Mouse (Mus musculus) CH12.LX (cell line): ENCODE data around the gene Th. TPM values are rescaled to one million over a fixed set of nuclear protein-coding genes. Genes with fewer than 3 reads are reported as not detected.
A peak's percentile ranks its signal among the peaks of the same experiment; 100 is the strongest.

ENCODE experiments used
- DNase-seq: peaks from one replicate; pipeline ENCODE4 v3.0.0-alpha.2; 2013; ENCODE audit errors: extremely low read depth
- H3K27ac ChIP-seq: 2 replicates; pipeline ENCODE4 v1.5.1; 2012; ENCODE audit warnings: low read depth, mild to moderate bottlenecking, control low read depth, moderate library complexity; ENCODE audit not compliant: insufficient read depth
- H3K27me3 ChIP-seq: replicated peaks from 2 replicates; pipeline ENCODE3; 2012; ENCODE audit warnings: inconsistent platforms
- H3K36me3 ChIP-seq, 2 experiments: replicated peaks in 1 of 2; 2 replicates each; pipeline versions ENCODE3 to v1.6.1; 2012; ENCODE audit warnings: inconsistent platforms in 1 of 2, low read length in 1 of 2, mild to moderate bottlenecking in 1 of 2, mixed read lengths in 1 of 2, moderate library complexity in 1 of 2; ENCODE audit not compliant: control insufficient read depth in 1 of 2, insufficient read depth in 1 of 2
- H3K4me1 ChIP-seq, 2 experiments: 2 replicates each; pipeline ENCODE4 v1.6.1; 2012; ENCODE audit warnings: inconsistent platforms in 1 of 2, moderate library complexity in 1 of 2; ENCODE audit not compliant: insufficient read depth in 2 of 2, control insufficient read depth in 1 of 2
- H3K4me2 ChIP-seq: 2 replicates; pipeline ENCODE4 v1.6.1; 2012; ENCODE audit warnings: low read depth, mild to moderate bottlenecking, control low read depth; ENCODE audit not compliant: poor library complexity, insufficient read depth, severe bottlenecking
- H3K4me3 ChIP-seq, 3 experiments: fragments of 150-350 bp in 1 of 3; sonication (generic) in 1 of 3; replicated peaks in 1 of 3; 2 replicates each; pipeline versions ENCODE3 to v1.5.1; 2011 to 2012; ENCODE audit warnings: low read depth in 2 of 3, low read length in 2 of 3, mild to moderate bottlenecking in 2 of 3, moderate library complexity in 2 of 3, control low read depth in 1 of 3, improper control_type of control experiment in 1 of 3, inconsistent platforms in 1 of 3, mixed read lengths in 1 of 3; ENCODE audit not compliant: poor library complexity in 1 of 3
- H3K79me2 ChIP-seq: replicated peaks from 2 replicates; pipeline ENCODE4 v1.6.1; 2012; ENCODE audit warnings: mild to moderate bottlenecking, moderate library complexity; ENCODE audit not compliant: control insufficient read depth, poor library complexity, insufficient read depth, severe bottlenecking; ENCODE audit errors: extremely low read depth
- H3K9ac ChIP-seq: 2 replicates; pipeline ENCODE4 v1.6.1; 2012; ENCODE audit warnings: low read depth, mild to moderate bottlenecking, control low read depth, moderate library complexity; ENCODE audit not compliant: insufficient read depth
- H3K9me3 ChIP-seq: replicated peaks from 2 replicates; pipeline ENCODE3; 2012; ENCODE audit warnings: low read length, inconsistent platforms, mixed read lengths
- CHD1 ChIP-seq: IDR thresholded peaks from 2 replicates; pipeline ENCODE4 v1.6.1; 2012; ENCODE audit warnings: low read depth, low read length, improper control_type of control experiment, inconsistent platforms
- CTCF ChIP-seq, 2 experiments: IDR thresholded peaks in 1 of 2; conservative IDR thresholded peaks in 1 of 2; 2 replicates each; pipeline ENCODE4 v1.5.1; 2011 to 2012; ENCODE audit warnings: low read depth in 2 of 2, low read length in 2 of 2, improper control_type of control experiment in 1 of 2, inconsistent platforms in 1 of 2, mild to moderate bottlenecking in 1 of 2, moderate library complexity in 1 of 2
- ETS1 ChIP-seq: conservative IDR thresholded peaks from 2 replicates; pipeline ENCODE4 v1.6.1; 2012; ENCODE audit warnings: low read depth, mild to moderate bottlenecking, inconsistent platforms, low read length, improper control_type of control experiment, moderate library complexity
- GABPA ChIP-seq: IDR thresholded peaks from 2 replicates; pipeline ENCODE4 v1.6.1; 2012; ENCODE audit warnings: low read depth, low read length, improper control_type of control experiment, inconsistent platforms; ENCODE audit not compliant: insufficient replicate concordance
- IRF4 ChIP-seq: IDR thresholded peaks from 2 replicates; pipeline ENCODE4 v1.6.1; 2014; ENCODE audit warnings: low read depth, mild to moderate bottlenecking, inconsistent platforms, low read length, improper control_type of control experiment
- JUN ChIP-seq: IDR thresholded peaks from 2 replicates; pipeline ENCODE4 v1.6.1; 2011; ENCODE audit warnings: low read depth, mild to moderate bottlenecking, low read length, improper control_type of control experiment, moderate library complexity; ENCODE audit not compliant: insufficient read depth
- MAX ChIP-seq: IDR thresholded peaks from 2 replicates; pipeline ENCODE4 v1.6.1; 2011; ENCODE audit warnings: low read length, improper control_type of control experiment
- MAZ ChIP-seq: IDR thresholded peaks from 2 replicates; pipeline ENCODE4 v1.6.1; 2012; ENCODE audit warnings: low read depth, mild to moderate bottlenecking, inconsistent platforms, low read length, improper control_type of control experiment, moderate library complexity
- MEF2A ChIP-seq: IDR thresholded peaks from 2 replicates; pipeline ENCODE4 v1.6.1; 2014; ENCODE audit warnings: low read depth, mild to moderate bottlenecking, inconsistent platforms, low read length, improper control_type of control experiment, borderline replicate concordance
- MYC ChIP-seq: IDR thresholded peaks from 2 replicates; pipeline ENCODE4 v1.6.1; 2011; ENCODE audit warnings: low read depth, mild to moderate bottlenecking, improper control_type of control experiment, low read length
- NELFE ChIP-seq: IDR thresholded peaks from 2 replicates; pipeline ENCODE4 v1.6.1; 2011; ENCODE audit warnings: low read depth, low read length, improper control_type of control experiment
- POLR2A ChIP-seq: IDR thresholded peaks from 2 replicates; pipeline ENCODE4 v1.6.1; 2011; ENCODE audit warnings: low read depth, mild to moderate bottlenecking, improper control_type of control experiment, low read length
- RAD21 ChIP-seq: IDR thresholded peaks from 2 replicates; pipeline ENCODE4 v1.6.1; 2011; ENCODE audit warnings: low read depth, mild to moderate bottlenecking, low read length, improper control_type of control experiment, moderate library complexity
- RCOR1 ChIP-seq: conservative IDR thresholded peaks from 2 replicates; pipeline ENCODE4 v1.6.1; 2012; ENCODE audit warnings: low read depth, mild to moderate bottlenecking, inconsistent platforms, low read length, improper control_type of control experiment
- SIN3A ChIP-seq: IDR thresholded peaks from 2 replicates; pipeline ENCODE4 v1.6.1; 2012; ENCODE audit warnings: low read length, improper control_type of control experiment, inconsistent platforms
- SMC3 ChIP-seq: IDR thresholded peaks from 2 replicates; pipeline ENCODE4 v1.6.1; 2011; ENCODE audit warnings: low read depth, low read length, improper control_type of control experiment
- TCF12 ChIP-seq: IDR thresholded peaks from 2 replicates; pipeline ENCODE4 v1.6.1; 2014; ENCODE audit warnings: low read depth, mild to moderate bottlenecking, inconsistent platforms, low read length, improper control_type of control experiment
- USF1 ChIP-seq: IDR thresholded peaks from 2 replicates; pipeline ENCODE4 v1.6.1; 2014; ENCODE audit warnings: low read depth, mild to moderate bottlenecking, inconsistent platforms, low read length, improper control_type of control experiment
- USF2 ChIP-seq: conservative IDR thresholded peaks from 2 replicates; pipeline ENCODE4 v1.6.1; 2011; ENCODE audit warnings: low read depth, low read length, improper control_type of control experiment
- ZC3H11A ChIP-seq: IDR thresholded peaks from 2 replicates; pipeline ENCODE4 v1.6.1; 2012; ENCODE audit warnings: low read depth, mild to moderate bottlenecking, inconsistent platforms, low read length, improper control_type of control experiment
- ZMIZ1 ChIP-seq: IDR thresholded peaks from 2 replicates; pipeline ENCODE4 v1.6.1; 2012; ENCODE audit warnings: low read depth, mild to moderate bottlenecking, inconsistent platforms, low read length, improper control_type of control experiment
- ZNF384 ChIP-seq: IDR thresholded peaks from 2 replicates; pipeline ENCODE4 v1.6.1; 2012; ENCODE audit warnings: low read depth, low read length, improper control_type of control experiment, inconsistent platforms
- dilution Hi-C: fragments of 300-500 bp; cut with MboI; formaldehyde crosslinking; loops from 2 replicates; pipeline ENCODE4 v1.14.3; 2020; ENCODE audit warnings: low sequenced_read_pairs; ENCODE audit not compliant: extremely low pct_unique_long_range_greater_than_20kb, extremely low pct_ligation_motif_present
- in situ Hi-C: fragments of 300-500 bp; cut with MboI; formaldehyde crosslinking; loops from 3 replicates; pipeline ENCODE4 v1.14.3; 2019; ENCODE audit warnings: low sequenced_read_pairs, low pct_ligation_motif_present, low pct_unique_long_range_greater_than_20kb, mixed read lengths
- polyA plus RNA-seq: library from polyadenylated mRNA; unstranded; fragments of >175 nt; gene quantifications from 2 replicates; pipeline ENCODE4 v1.2.1, GENCODE M21; 2012; ENCODE audit warnings: low read depth; ENCODE audit not compliant: insufficient read length
- total RNA-seq, 2 experiments: library from RNA; depleted of rRNA; stranded (reverse); fragments of 300-350 nt in 1 of 2; fragments of >200 nt in 1 of 2; gene quantifications; 2 replicates each; pipeline ENCODE4 v1.2.3; 2012 to 2014

Th gene
- total and polyA plus RNA-seq, 3 experiments: not detected

DNA sequence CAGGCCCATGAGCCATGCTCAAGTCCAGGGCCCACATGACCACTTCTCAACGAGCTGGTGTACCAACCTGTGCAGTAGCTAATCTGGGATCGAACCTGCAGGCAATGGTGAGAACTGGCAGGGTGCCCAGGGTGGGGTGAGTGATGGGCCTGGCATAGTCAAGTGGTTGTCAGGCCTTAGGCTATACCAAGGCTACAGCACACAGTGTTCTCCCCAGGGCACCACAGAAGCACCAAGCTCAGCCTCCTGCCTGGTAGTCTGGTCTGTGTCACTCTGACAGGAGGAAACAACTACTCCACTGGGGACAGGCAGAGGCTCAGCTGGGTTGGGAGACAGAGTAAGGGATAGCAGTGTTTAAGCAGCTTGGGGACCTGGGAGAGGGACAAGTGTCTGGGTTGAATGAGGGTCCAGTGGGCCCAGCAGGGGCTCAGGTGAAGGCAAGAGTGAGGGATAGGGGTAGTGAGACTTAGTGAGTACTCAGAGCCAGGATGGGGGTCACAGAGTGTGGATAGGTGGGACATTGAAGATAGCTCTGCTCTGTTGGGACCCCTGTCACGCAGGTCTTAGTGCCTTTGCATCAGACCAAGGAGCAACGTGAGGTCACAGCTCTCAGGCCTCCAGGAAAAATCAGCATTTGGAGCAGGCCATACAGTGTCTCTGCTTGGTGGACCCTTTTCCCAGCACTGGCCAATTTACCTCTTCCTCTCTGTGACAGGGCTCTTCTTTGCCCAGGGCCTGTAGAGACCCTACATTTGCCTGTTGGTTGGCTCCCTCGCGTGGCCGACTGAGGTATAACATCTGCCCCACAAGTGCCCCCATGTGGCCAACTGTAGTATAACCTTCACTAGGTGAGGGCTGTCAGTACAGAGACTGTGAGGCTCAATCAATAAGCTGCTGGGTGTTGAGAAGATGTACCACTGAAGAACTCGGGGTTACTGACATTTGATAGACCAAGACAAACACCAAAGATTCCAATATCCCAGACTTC is 12.0 kb downstream of the Th start:
- peak; percentile 63 for DNase-seq
- in situ Hi-C loops (no loop called here), dilution Hi-C loops (no loop called here)
- H3K79me2 ChIP-seq: no peaks in the 10 kb centered on the region
- no peak overlapping the region for H3K4me3 ChIP-seq
- peaks cover 86% of the 10 kb centered on the region for H3K27me3 ChIP-seq
- H3K4me1 ChIP-seq: no peaks in the 10 kb centered on the region; a peak in 1 of 4 replicates
- H3K9me3 ChIP-seq: no peaks in the 10 kb centered on the region
- no peak overlapping the region for H3K27ac ChIP-seq
- no peaks in the 10 kb centered on the region for H3K36me3 ChIP-seq
- no peak overlapping the region for H3K9ac ChIP-seq
- TF ChIP-seq CTCF (conservative IDR thresholded peaks at IDR 0.05 in 1 of 2, IDR thresholded peaks at IDR 0.05 in 1 of 2; ENCODE audit: low read depth in 2 of 2, low read length in 2 of 2) (peak; percentile 98 to 100), ZC3H11A (peak; percentile 64), NELFE (peak; percentile 93; the same call in 1 of the 2 replicates), SIN3A (no peak), RAD21 (peak; percentile 91), IRF4 (0 out of 2 replicates have a peak, but pooled peaks have one; percentile 12), GABPA (no peak), SMC3 (peak; percentile 98)
- no peak overlapping the region for H3K4me2 ChIP-seq

- Histone ChIP-seq H3K27ac (no peak overlapping the region), H3K4me3 (no peak overlapping the region), H3K79me2 (no peaks in the 10 kb centered on the region), H3K9me3 (no peaks in the 10 kb centered on the region), H3K36me3 (no peaks in the 10 kb centered on the region), H3K9ac (no peak overlapping the region), H3K4me2 (no peak overlapping the region), H3K4me1 (no peaks in the 10 kb centered on the region; a peak in 1 of 4 replicates), H3K27me3 (peaks cover 85% of the 10 kb centered on the region)
- in situ Hi-C loops: no loop called here
- TF ChIP-seq POLR2A (no peak), ZNF384 (no peak), JUN (no peak), MEF2A (no peak), IRF4 (no peak), ZMIZ1 (no peak), ZC3H11A (no peak), USF1 (no peak), RCOR1 (no peak), ETS1 (no peak), SIN3A (no peak), TCF12 (no peak), MAX (no peak), CHD1 (no peak), USF2 (no peak), MYC (no peak), NELFE (no peak), CTCF (conservative IDR thresholded peaks at IDR 0.05 in 1 of 2, IDR thresholded peaks at IDR 0.05 in 1 of 2; ENCODE audit: low read depth in 2 of 2, low read length in 2 of 2) (no peak), MAZ (no peak)
- dilution Hi-C loops: no loop called here
- DNase-seq: no peak
Measured at GRCm38 (mm10) chr7:142917659-142918058, 13.3 kb downstream of the Th start.
